Mouse (Mus musculus) testis, adult 2 months (tissue): ENCODE results near the gene Irx5.

Experiments
- CTCF ChIP-seq: fragments of 200-500 bp; IDR thresholded peaks from 2 replicates; pipeline ENCODE4 v1.5.1; 2012; ENCODE audit warnings: low read depth, mild to moderate bottlenecking, inconsistent platforms, low read length, moderate library complexity; ENCODE audit not compliant: control insufficient read depth, insufficient read depth, insufficient replicate concordance
- POLR2A ChIP-seq: fragments of 200-500 bp; IDR thresholded peaks from 2 replicates; pipeline ENCODE4 v1.6.1; 2012; ENCODE audit warnings: low read depth, mild to moderate bottlenecking, inconsistent platforms, low read length, moderate library complexity; ENCODE audit not compliant: control insufficient read depth

GRCm38 (mm10) chr8:92327176-92327575 is 30.2 kb upstream of the Irx5 start:
- TF ChIP-seq CTCF (no peak), POLR2A (no peak)
